Mouse (Mus musculus) spleen, adult 2 months (tissue): Measurements from ENCODE around the gene Iqcf5. TPM values are rescaled to one million over a fixed set of nuclear protein-coding genes. Genes with fewer than 3 reads are reported as not detected.

Experiments
- DNase-seq, 2 experiments: peaks; one replicate each; pipeline versions ENCODE4 v3.0.0 to v3.0.0-alpha.2; 2012 to 2021; ENCODE audit warnings: low spot score in 2 of 2, low read depth in 1 of 2
- H3K27ac ChIP-seq: fragments of 200-500 bp; 2 replicates; pipeline ENCODE4 v1.5.1; 2012; ENCODE audit warnings: low read length, inconsistent platforms; ENCODE audit not compliant: insufficient read depth
- H3K27me3 ChIP-seq: fragments of 200-500 bp; 2 replicates; pipeline ENCODE4 v1.6.1; 2012; ENCODE audit warnings: mild to moderate bottlenecking, moderate library complexity, low read length, inconsistent platforms; ENCODE audit not compliant: control insufficient read depth, insufficient read depth
- H3K36me3 ChIP-seq: fragments of 200-500 bp; 2 replicates; pipeline ENCODE4 v1.6.1; 2012; ENCODE audit warnings: mild to moderate bottlenecking, low read length, inconsistent platforms; ENCODE audit not compliant: control insufficient read depth, insufficient read depth
- H3K4me1 ChIP-seq: fragments of 200-500 bp; 2 replicates; pipeline ENCODE4 v1.6.1; 2011; ENCODE audit warnings: inconsistent platforms; ENCODE audit not compliant: control insufficient read depth, insufficient read depth, insufficient read length
- H3K4me3 ChIP-seq: fragments of 200-500 bp; 2 replicates; pipeline ENCODE4 v1.5.1; 2011; ENCODE audit warnings: mild to moderate bottlenecking, inconsistent platforms; ENCODE audit not compliant: insufficient read depth, insufficient read length; ENCODE audit errors: extremely low read depth
- CTCF ChIP-seq: fragments of 200-500 bp; IDR thresholded peaks from 2 replicates; pipeline ENCODE4 v1.5.1; 2011; ENCODE audit warnings: mild to moderate bottlenecking, inconsistent platforms; ENCODE audit not compliant: insufficient read depth, insufficient read length, insufficient replicate concordance; ENCODE audit errors: extremely low read depth
- POLR2A ChIP-seq: fragments of 200-500 bp; IDR thresholded peaks from 2 replicates; pipeline ENCODE4 v1.6.1; 2011; ENCODE audit warnings: low read depth, low read length, inconsistent platforms
- WGBS: fragments of 180-500 bp; shearing (Covaris S2); methylation state at CpG from one replicate; pipeline ENCODE4 v1.1.7; 2018; 5-methylcytosine and 5-hydroxymethylcytosine counted together
- polyA plus RNA-seq: library from polyadenylated mRNA; depleted of rRNA; stranded (reverse); fragments of >200 nt; gene quantifications from 2 replicates; pipeline ENCODE4 v1.2.3, GENCODE M21; 2012; rRNA removed

Gene Iqcf5
- not detected in 2 replicates for polyA plus RNA-seq

- 91% methylated on average over 4 of the region's 4 CpGs for WGBS
- no peak for TF ChIP-seq CTCF
- TF ChIP-seq POLR2A = no peak
- no peaks in the 10 kb centered on the region for H3K27me3 ChIP-seq
- H3K4me3 ChIP-seq = no peak within 1 kb of the TSS
- no peak for DNase-seq
- H3K36me3 ChIP-seq = no peaks in the 10 kb centered on the region
- H3K4me1 ChIP-seq = no peaks in the 10 kb centered on the region
- no peak within 1 kb of the TSS for H3K27ac ChIP-seq
Measured at GRCm38 (mm10) chr9:106514273-106514672, at the start of gene Iqcf5. TSS of gene Iqcf5 (plus strand) at chr9:106514573.

DNA sequence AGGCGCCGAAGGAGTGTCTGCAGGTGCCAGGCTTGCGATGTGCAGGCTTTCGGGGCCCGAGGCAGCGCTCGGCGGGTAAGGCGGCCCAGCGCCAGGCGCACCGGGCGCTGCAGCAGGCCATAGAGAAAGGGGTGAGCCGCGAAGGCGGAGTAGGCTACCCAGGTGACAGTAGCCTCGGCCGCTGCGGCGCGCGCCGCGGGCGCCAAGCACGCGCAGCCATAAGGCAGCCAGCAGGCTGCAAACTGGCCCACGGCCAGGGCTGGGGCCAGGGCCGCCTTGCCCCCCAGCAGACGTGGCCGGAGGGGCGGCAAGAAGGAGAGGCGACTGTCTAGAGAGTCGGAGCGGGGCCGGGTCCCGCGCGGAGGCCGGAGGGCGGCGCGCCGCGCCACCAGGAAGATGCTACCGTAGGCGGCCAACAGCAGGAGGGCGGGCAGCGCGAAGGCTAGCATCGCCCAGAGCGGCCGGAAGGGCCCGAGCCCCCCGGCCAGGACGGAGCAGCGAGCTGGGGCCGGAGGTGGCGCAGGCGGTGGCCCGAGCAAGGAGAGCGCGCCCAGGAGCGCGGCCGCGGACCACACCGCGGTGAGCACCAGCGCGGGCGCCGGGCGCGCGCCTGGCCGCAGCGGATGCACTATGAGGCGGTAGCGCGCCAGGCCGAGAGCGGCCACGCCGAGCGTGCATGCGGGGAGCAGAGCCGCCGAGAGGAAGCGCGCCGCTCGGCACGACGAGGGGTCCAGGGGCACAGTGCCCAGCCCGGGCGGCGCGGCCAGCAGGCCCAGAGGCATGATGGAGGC, 49.4 kb upstream of the Iqcf5 start:
- 4% methylated on average over 93 of the region's 99 CpGs for WGBS
- Histone ChIP-seq H3K4me3 (peak overlapping the region; percentile 49), H3K4me1 (peaks cover 12% of the 10 kb centered on the region), H3K27ac (no peak overlapping the region), H3K27me3 (peaks cover 6% of the 10 kb centered on the region; the same call in 1 of the 2 replicates), H3K36me3 (no peaks in the 10 kb centered on the region)
- DNase-seq = no peak
- TF ChIP-seq POLR2A (no peak), CTCF (no peak)

DNA sequence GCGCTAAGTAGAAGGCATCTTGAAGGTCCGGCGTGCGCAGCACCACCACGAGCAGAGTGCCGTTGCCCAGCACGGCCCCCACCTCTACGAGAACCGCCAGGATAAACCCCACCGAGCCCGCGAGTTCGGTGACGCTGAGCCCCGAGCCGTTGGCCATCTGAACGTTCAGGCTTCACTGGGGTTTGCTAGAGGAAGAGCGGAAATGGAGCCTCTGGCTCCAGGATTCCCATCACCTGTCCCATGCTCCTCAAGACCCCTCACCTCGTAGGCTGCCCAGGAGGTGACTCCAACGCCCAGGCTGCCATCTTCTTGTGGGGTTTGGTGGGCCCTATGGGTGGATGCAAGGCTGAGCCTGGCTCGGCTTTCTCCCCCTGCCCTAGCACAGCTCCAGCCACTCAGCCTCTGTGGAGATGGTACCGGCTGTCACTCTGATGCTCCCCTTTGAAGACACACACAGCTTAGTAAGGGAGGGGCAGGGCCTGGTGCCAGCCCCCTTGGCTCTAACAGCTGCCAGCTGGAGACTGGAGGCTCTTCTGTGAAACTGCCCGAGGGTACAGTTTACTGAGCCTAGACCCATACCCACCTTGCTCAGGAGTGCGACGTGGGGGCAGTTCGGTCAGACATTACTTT, 48.7 kb upstream of the Iqcf5 start, which contains the start of gene Gpr62:
Gpr62 (minus strand) TSS at position 368 of the 630 bp plus-strand sequence.
- Histone ChIP-seq H3K4me1 (peaks cover 12% of the 10 kb centered on the region), H3K4me3 (peak within 1 kb of the TSS; percentile 49), H3K36me3 (no peaks in the 10 kb centered on the region), H3K27ac (no peak within 1 kb of the TSS), H3K27me3 (peaks cover 6% of the 10 kb centered on the region; the same call in 1 of the 2 replicates)
- TF ChIP-seq POLR2A (no peak), CTCF (no peak)
- no peak for DNase-seq
- 33% methylated on average over 26 of the region's 26 CpGs for WGBS

- Histone ChIP-seq H3K4me1 (peaks cover 12% of the 10 kb centered on the region), H3K4me3 (no peak overlapping the region), H3K27ac (no peak overlapping the region), H3K27me3 (peaks cover 6% of the 10 kb centered on the region; the same call in 1 of the 2 replicates), H3K36me3 (peaks cover 2% of the 10 kb centered on the region; the same call in 1 of the 2 replicates)
- TF ChIP-seq POLR2A = no peak
- TF ChIP-seq CTCF = no peak
- 89% methylated on average over 6 of the region's 6 CpGs for WGBS
- no peak for DNase-seq
Measured at GRCm38 (mm10) chr9:106466721-106467120, 47.7 kb upstream of the Iqcf5 start.

DNA sequence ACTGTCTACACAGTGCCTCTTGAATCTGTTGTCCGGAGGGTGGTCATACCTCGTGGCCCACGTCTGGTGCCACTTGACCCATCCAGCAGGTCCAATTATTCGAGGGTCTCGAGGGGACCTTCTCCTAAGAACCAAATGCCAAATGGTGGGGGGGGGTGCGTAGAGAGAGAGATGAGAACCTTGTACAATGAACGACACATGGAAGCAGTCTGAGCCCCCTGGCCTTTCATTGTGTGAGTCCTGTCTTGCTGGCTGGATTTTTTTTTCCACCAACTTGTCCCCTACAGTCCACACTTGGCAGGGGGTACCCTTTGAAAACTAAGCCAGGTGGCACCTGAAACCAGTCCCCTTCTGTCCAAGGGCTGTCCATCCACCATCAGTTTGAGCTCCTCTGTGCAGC, 46.6 kb upstream of the Iqcf5 start:
- WGBS = 92% methylated on average over 7 of the region's 7 CpGs
- DNase-seq = no peak
- Histone ChIP-seq H3K36me3 (peaks cover 2% of the 10 kb centered on the region; the same call in 1 of the 2 replicates), H3K4me3 (no peak overlapping the region), H3K27ac (no peak overlapping the region), H3K4me1 (peaks cover 12% of the 10 kb centered on the region), H3K27me3 (peaks cover 6% of the 10 kb centered on the region; the same call in 1 of the 2 replicates)
- TF ChIP-seq POLR2A = no peak

- H3K4me1 ChIP-seq = peaks cover 12% of the 10 kb centered on the region
- peaks cover 3% of the 10 kb centered on the region; the same call in 1 of the 2 replicates for H3K36me3 ChIP-seq
- no peak overlapping the region for H3K4me3 ChIP-seq
- H3K27ac ChIP-seq = no peak overlapping the region
- no peak for TF ChIP-seq CTCF
- TF ChIP-seq POLR2A = no peak
- H3K27me3 ChIP-seq = peaks cover 6% of the 10 kb centered on the region; the same call in 1 of the 2 replicates
- WGBS = 25% methylated on average over 6 of the region's 6 CpGs
- DNase-seq = no peak
Measured at GRCm38 (mm10) chr9:106469317-106469716, 45.1 kb upstream of the Iqcf5 start.
